Mouse (Mus musculus) cerebellum, postnatal 4 days (tissue): ENCODE data around the gene Adam26b.
"Not testable (repeated sequence)": the region's sequence is repeated elsewhere in the genome, so short reads cannot be mapped to it uniquely, and the experiment has no call there.

Experiments used
- DNase-seq, 2 experiments: peaks; one replicate each; pipeline ENCODE4 v3.0.0; 2022; ENCODE audit warnings: low spot score in 2 of 2, mixed read lengths in 1 of 2

The Adam26b gene

GRCm38 (mm10) chr8:43528006-43528405 lies at the start of gene Adam26b:
Gene Adam26b (minus strand): TSS chr8:43528106.
- DNase-seq, result not testable (repeated sequence)

- not testable (repeated sequence) for DNase-seq
These were observed 48.7 kb upstream of the Adam26b start, which contains the start of gene Adam26a for GRCm38 (mm10) chr8:43576607-43577006. Gene Adam26a (minus strand): TSS chr8:43576707.
